12 mouse cellular contexts compared by ENCODE assay signal in the genomic region with DNA sequence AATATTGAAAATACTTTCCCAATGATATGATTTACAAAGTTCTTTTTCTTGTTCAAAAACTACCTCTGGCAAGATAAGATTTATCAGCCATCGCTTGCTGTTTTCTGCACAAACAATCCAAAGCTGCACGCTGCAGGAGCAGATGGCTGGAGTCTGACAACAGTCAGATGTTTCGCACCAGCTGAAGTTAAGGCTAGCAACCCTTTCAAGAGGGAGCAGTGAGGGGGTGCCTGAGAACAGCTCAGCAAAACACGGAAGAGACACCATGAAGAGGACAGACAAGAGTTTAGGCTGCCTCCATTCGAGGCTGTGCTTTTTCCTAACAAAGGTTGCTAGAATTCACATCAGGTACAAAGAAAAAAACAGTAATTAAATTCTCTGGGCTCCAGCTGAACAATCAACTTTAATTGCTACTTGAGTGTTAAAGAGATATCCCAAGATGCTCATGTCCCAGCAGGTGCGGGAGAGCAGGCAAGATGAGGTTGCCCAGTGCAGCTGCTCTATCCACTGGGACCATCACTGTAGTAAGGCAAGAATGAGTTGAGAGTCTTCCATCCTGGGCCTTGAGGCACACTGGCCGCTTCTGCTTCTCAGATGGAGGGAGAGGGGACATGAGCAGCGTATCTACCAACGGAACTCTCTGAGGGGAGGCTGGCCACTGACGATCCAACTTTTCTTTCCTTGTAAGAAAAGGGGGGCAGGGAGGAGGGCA. TPM values are rescaled to one million over a fixed set of nuclear protein-coding genes. Genes with fewer than 3 reads are reported as not detected.
A peak's percentile ranks its signal among the peaks of the same experiment; 100 is the strongest.
DNase-seq lines count a peak whose midpoint lies in the region; ATAC-seq lines count a peak whose summit lies in the region.
"Had no signal": no experiment of that assay in that cellular context is flagged by ENCODE, and none has a peak within 500 bp of the region (broad histone marks: within the 10 kb centered on the region; RNA-seq: fewer than 3 reads in every experiment).

No protein-coding gene starts in this region.

- peak; percentile 50; the same call in 1 of the 2 replicates for ATAC-seq in frontal cortex, adult (ENCODE audit: low TSS enrichment)

- no peak for DNase-seq in frontal cortex, postnatal 10 days (ENCODE audit: low spot score in 2 of 2)
- DNase-seq in layer of hippocampus, adult 18-20 months (ENCODE audit: low spot score in 2 of 2): peak; percentile 28 to 57
- DNase-seq in layer of hippocampus, postnatal 10 days (ENCODE audit: low spot score in 2 of 2): no peak
- DNase-seq in right cerebral cortex, adult 18-20 months: peak; percentile 28
- DNase-seq in right cerebral cortex, postnatal 14 days: no peak
- no peak for DNase-seq in urinary bladder, postnatal 25 days (ENCODE audit: low spot score)
- DNase-seq: cerebellum, adult 11-12 months; cerebellum, postnatal 36 days; gastrocnemius, postnatal 36 days; kidney, adult 9 months; lung, postnatal 10 days had no signal

RNA-seq across cellular contexts. Expression of a gene that starts 31.5 kb away (rescaled TPM):
- not detected for total RNA-seq in layer of hippocampus, adult 18-20 months (2021)
- not detected for total RNA-seq in layer of hippocampus, postnatal 10 days (2021)

Comparison
In these comparisons a context has a peak if more than half of its experiments do, and no peak if none do; other contexts are left out.
1. DNase-seq: peak in layer of hippocampus, adult 18-20 months (2 of 2) and right cerebral cortex, adult 18-20 months (single experiment); none in frontal cortex, postnatal 10 days (0 of 2), layer of hippocampus, postnatal 10 days (0 of 2), right cerebral cortex, postnatal 14 days (single experiment) and urinary bladder, postnatal 25 days (single experiment).